Mouse (Mus musculus) R1 (cell line): ENCODE measurements around the gene Akap6.

ENCODE experiments used
- DNase-seq: peaks from one replicate; pipeline ENCODE4 v3.0.0-alpha.2; 2018; ENCODE audit warnings: low read depth, low spot score

Akap6 gene

GRCm38 (mm10) chr12:52781066-52781465 is 81.9 kb downstream of the Akap6 start:
- DNase-seq, result no peak

GRCm38 (mm10) chr12:52782902-52783441 is 83.8 kb downstream of the Akap6 start:
- peak; percentile 10 for DNase-seq

GRCm38 (mm10) chr12:52785217-52785616 is 86.0 kb downstream of the Akap6 start:
- no peak for DNase-seq

- DNase-seq, result peak; percentile 31
These were observed 91.2 kb downstream of the Akap6 start for GRCm38 (mm10) chr12:52790350-52790768.

- DNase-seq, result no peak
These were observed 94.9 kb downstream of the Akap6 start for GRCm38 (mm10) chr12:52794131-52794530.

GRCm38 (mm10) chr12:52795551-52796470 is 96.6 kb downstream of the Akap6 start:
- no peak for DNase-seq

GRCm38 (mm10) chr12:52796471-52796795 is 97.2 kb downstream of the Akap6 start:
- DNase-seq, result no peak

GRCm38 (mm10) chr12:52799717-52800116 is 100.5 kb downstream of the Akap6 start:
- DNase-seq, result no peak

- no peak for DNase-seq
These were observed 107.1 kb downstream of the Akap6 start for GRCm38 (mm10) chr12:52806273-52806672.

GRCm38 (mm10) chr12:52818588-52818987 is 119.4 kb downstream of the Akap6 start:
- peak; percentile 41 for DNase-seq

- DNase-seq, result no peak
These were observed 125.6 kb downstream of the Akap6 start for GRCm38 (mm10) chr12:52824774-52825173.

- DNase-seq, result no peak
These were observed 130.0 kb downstream of the Akap6 start for GRCm38 (mm10) chr12:52828944-52829736.

GRCm38 (mm10) chr12:52831782-52832181 is 132.6 kb downstream of the Akap6 start:
- no peak for DNase-seq

- DNase-seq, result peak; percentile 80
These were observed 133.0 kb downstream of the Akap6 start for GRCm38 (mm10) chr12:52832230-52832629.

- DNase-seq, result no peak
These were observed 134.0 kb downstream of the Akap6 start for GRCm38 (mm10) chr12:52833141-52833540.

- no peak for DNase-seq
These were observed 134.9 kb downstream of the Akap6 start for GRCm38 (mm10) chr12:52834074-52834473.

GRCm38 (mm10) chr12:52834781-52835279 is 135.6 kb downstream of the Akap6 start:
- no peak for DNase-seq

GRCm38 (mm10) chr12:52835291-52835742 is 136.1 kb downstream of the Akap6 start:
- peak; percentile 69 for DNase-seq

- DNase-seq, result peak; percentile 45
These were observed 136.8 kb downstream of the Akap6 start for GRCm38 (mm10) chr12:52835914-52836546.

- no peak for DNase-seq
These were observed 146.8 kb downstream of the Akap6 start for GRCm38 (mm10) chr12:52845982-52846381.

- DNase-seq, result no peak
These were observed 147.8 kb downstream of the Akap6 start for GRCm38 (mm10) chr12:52847020-52847419.
